Mouse (Mus musculus) cortical plate, adult 2 months (tissue): Measurements from ENCODE around the gene Olfr10.

Experiments used
- CTCF ChIP-seq: fragments of 200-500 bp; IDR thresholded peaks from 2 replicates; pipeline ENCODE4 v1.5.1; 2011; ENCODE audit warnings: mild to moderate bottlenecking, control low read depth, low read length; ENCODE audit not compliant: insufficient read depth; ENCODE audit errors: extremely low read depth
- POLR2A ChIP-seq: fragments of 200-500 bp; IDR thresholded peaks from 2 replicates; pipeline ENCODE4 v1.6.1; 2011; ENCODE audit warnings: mild to moderate bottlenecking, low read length, control low read depth; ENCODE audit not compliant: insufficient read depth; ENCODE audit errors: extremely low read depth

- TF ChIP-seq CTCF: no peak
- TF ChIP-seq POLR2A: no peak
Observed at GRCm38 (mm10) chr11:49265101-49265500, 39.4 kb upstream of the Olfr10 start.
